Mouse (Mus musculus): ENCODE data around the gene Grhpr.

- TF ChIP-seq POLR2A (IDR thresholded peaks at IDR 0.05; ENCODE audit: insufficient read length, low read depth) (no peak), USF1 (IDR thresholded peaks at IDR 0.05; ENCODE audit: low read depth) (no peak), POLR2AphosphoS2 (IDR thresholded peaks at IDR 0.05; ENCODE audit: insufficient read length, low read depth) (no peak), E2F4 (IDR thresholded peaks at IDR 0.05; ENCODE audit: insufficient read depth) (no peak), MAX (IDR thresholded peaks at IDR 0.05; ENCODE audit: low read depth) (no peak), REST (IDR thresholded peaks at IDR 0.05; ENCODE audit: insufficient read depth, insufficient read length) (no peak), TCF12 (IDR thresholded peaks at IDR 0.05; ENCODE audit: insufficient read depth, poor library complexity, severe bottlenecking) (no peak), MYOG (IDR thresholded peaks at IDR 0.05; ENCODE audit: control insufficient read depth in 1 of 3, insufficient read depth in 1 of 3, insufficient read length in 2 of 3, low read depth in 2 of 3) (no peak), CEBPB (IDR thresholded peaks at IDR 0.05; ENCODE audit: insufficient read depth, poor library complexity, severe bottlenecking) (no peak), SRF (IDR thresholded peaks at IDR 0.05; ENCODE audit: control insufficient read depth, insufficient read length, low read depth) (no peak)
Observed at GRCm38 (mm10) chr4:45010806-45011415, 29.7 kb downstream of the Grhpr start.
